Mouse (Mus musculus) E14TG2a.4 (cell line): ENCODE data around the gene Aff3.

Source experiments
- CTCF ChIP-seq: conservative IDR thresholded peaks from 2 replicates; pipeline ENCODE4 v1.5.1; 2014; ENCODE audit warnings: low read length
- NANOG ChIP-seq: IDR thresholded peaks from 2 replicates; pipeline ENCODE4 v1.6.1; 2014; ENCODE audit warnings: borderline replicate concordance, low read length, mixed read lengths
- POU5F1 ChIP-seq: IDR thresholded peaks from 2 replicates; pipeline ENCODE4 v1.6.1; 2014; ENCODE audit warnings: low read length, borderline replicate concordance

- TF ChIP-seq CTCF (no peak), POU5F1 (no peak), NANOG (no peak)
Measured at GRCm38 (mm10) chr1:38634081-38634480, 30.7 kb downstream of the Aff3 start.
